Mouse (Mus musculus): ENCODE data around the gene Crtc1. TPM values are rescaled to one million over a fixed set of nuclear protein-coding genes. Genes with fewer than 3 reads are reported as not detected.
A peak's percentile ranks its signal among the peaks of the same experiment; 100 is the strongest.

Gene Crtc1
- polyA plus RNA-seq, 1 experiment from 2014 or later: 26.7 TPM

DNA sequence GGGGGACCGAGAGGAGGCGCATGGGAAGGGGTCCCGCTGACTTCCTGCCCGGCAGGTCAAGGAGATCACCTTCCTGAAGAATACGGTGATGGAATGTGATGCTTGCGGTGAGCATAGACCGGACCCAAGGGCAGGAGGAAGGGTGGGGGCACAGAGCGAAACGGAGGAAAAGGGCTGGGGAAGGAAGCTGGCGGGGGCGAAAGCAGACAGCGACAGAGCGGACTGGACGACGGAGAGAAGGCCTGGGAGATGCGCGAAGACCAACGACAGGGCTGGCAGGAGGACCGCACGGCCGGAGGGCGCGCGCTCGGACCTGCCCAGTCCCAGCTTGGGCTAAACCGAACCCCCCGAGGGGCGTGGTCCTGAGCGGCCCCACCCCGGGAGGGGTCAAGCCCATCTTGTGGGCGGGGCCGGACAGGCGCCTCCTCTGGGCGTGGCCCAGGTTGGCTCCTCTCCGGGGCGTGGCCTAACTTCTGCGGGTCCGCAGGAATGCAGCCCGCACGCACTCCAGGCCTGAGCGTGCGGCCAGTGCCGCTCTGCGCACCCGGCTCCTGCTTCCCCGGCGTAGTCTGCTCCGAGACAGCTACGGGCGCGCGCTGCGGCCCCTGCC lies 65.0 kb downstream of the Crtc1 start:
- Histone ChIP-seq H3K27me3 (peaks cover 81% of the 10 kb centered on the region), H3K27ac (no peak overlapping the region), H3K4me2 (replicated peaks) (peak overlapping the region; percentile 64), H3K9ac (peak overlapping the region; percentile 46), H3K36me3 (no peaks in the 10 kb centered on the region), H3K9me3 (no peaks in the 10 kb centered on the region), H3K4me3 (peak overlapping the region; percentile 45), H3K4me1 (peaks cover 55% of the 10 kb centered on the region)
- ATAC-seq (ENCODE audit: low FRiP score, low read depth): peak; percentile 69
- WGBS: under 1% methylated on average over 53 of the region's 53 CpGs

- no peaks in the 10 kb centered on the region for H3K36me3 ChIP-seq
- peak within 1 kb of the TSS; percentile 45 for H3K4me3 ChIP-seq
- ATAC-seq (ENCODE audit: low FRiP score, low read depth): no peak; the same call in 1 of the 2 replicates
- H3K9ac ChIP-seq: peak within 1 kb of the TSS; percentile 46
- no peaks in the 10 kb centered on the region for H3K9me3 ChIP-seq
- H3K27ac ChIP-seq: peak within 1 kb of the TSS; percentile 35; the same call in 1 of the 2 replicates
- 3% methylated on average over 47 of the region's 47 CpGs for WGBS
- H3K27me3 ChIP-seq: peaks cover 74% of the 10 kb centered on the region
- H3K4me2 ChIP-seq (replicated peaks): peak within 1 kb of the TSS; percentile 64
- H3K4me1 ChIP-seq: peaks cover 55% of the 10 kb centered on the region
Measured at GRCm38 (mm10) chr8:70373397-70374317, 65.7 kb downstream of the Crtc1 start, which contains the start of gene Comp. Gene Comp (plus strand): TSS chr8:70373558.

DNA sequence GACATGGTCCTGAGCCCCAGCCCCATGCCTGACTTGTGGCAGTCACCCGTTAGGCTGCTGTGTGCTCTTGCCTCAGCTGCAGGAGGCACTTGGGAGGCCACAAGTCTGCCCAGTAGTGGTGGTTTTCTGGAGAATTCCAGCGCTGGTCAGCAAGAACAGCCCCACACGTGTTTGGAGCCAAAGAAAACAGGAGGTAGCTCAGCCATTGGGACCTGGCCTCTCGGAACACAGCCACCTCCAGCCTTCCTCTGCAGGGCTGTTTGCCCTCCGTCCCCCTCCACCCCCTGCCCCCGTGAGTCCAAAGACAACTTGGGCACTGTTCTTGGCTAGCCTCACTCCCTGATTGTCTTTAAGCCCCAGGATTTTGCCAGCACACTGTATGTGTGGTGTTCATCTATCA lies 67.4 kb downstream of the Crtc1 start:
- H3K27ac ChIP-seq: peak overlapping the region; percentile 81
- peaks cover 55% of the 10 kb centered on the region for H3K4me1 ChIP-seq
- WGBS: 25% methylated on average over 6 of the region's 6 CpGs
- ATAC-seq (ENCODE audit: low FRiP score, low read depth): no peak
- H3K9ac ChIP-seq: peak overlapping the region; percentile 50; the same call in 1 of the 2 replicates
- no peak overlapping the region for H3K4me3 ChIP-seq
- H3K36me3 ChIP-seq: no peaks in the 10 kb centered on the region
- H3K9me3 ChIP-seq: no peaks in the 10 kb centered on the region
- H3K27me3 ChIP-seq: peaks cover 57% of the 10 kb centered on the region
- 0 out of 2 replicates have a peak overlapping the region, but pooled peaks have one; percentile 9 for H3K4me2 ChIP-seq (replicated peaks)

DNA sequence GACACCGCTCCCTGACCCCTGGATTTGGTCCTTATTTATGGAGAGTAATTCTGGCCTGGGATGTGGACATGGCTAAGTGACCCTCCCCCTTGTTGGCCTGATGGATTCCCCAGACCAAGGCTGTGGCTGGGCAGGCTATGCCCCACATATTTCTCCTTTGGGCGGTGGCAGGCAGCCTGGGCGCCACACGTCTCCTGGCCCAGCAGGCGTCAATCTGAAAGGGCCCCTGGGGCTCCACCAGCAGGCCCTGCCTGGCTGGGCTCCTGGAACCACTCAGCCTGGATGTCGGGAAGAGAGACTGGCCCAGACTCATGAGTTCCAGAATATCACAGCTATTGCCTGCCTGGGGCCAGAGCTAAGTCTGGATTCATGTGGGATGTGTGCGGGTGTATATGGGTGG lies 68.9 kb downstream of the Crtc1 start:
- WGBS: 66% methylated on average over 7 of the region's 7 CpGs
- Histone ChIP-seq H3K9me3 (no peaks in the 10 kb centered on the region), H3K27ac (peak overlapping the region; percentile 35; the same call in 1 of the 2 replicates), H3K9ac (no peak overlapping the region), H3K4me2 (replicated peaks) (no peak overlapping the region), H3K4me1 (peaks cover 42% of the 10 kb centered on the region), H3K27me3 (peaks cover 42% of the 10 kb centered on the region), H3K4me3 (no peak overlapping the region), H3K36me3 (no peaks in the 10 kb centered on the region)
- no peak for ATAC-seq (ENCODE audit: low FRiP score, low read depth)

GRCm38 (mm10) chr8:70366588-70366987 lies 72.8 kb downstream of the Crtc1 start:
- peaks cover 3% of the 10 kb centered on the region for H3K27me3 ChIP-seq
- H3K9ac ChIP-seq: peak overlapping the region; percentile 50; the same call in 1 of the 2 replicates
- H3K36me3 ChIP-seq: no peaks in the 10 kb centered on the region
- no peak overlapping the region for H3K27ac ChIP-seq
- H3K4me1 ChIP-seq: peaks cover 17% of the 10 kb centered on the region
- WGBS: 54% methylated on average over 5 of the region's 5 CpGs
- H3K4me3 ChIP-seq: no peak overlapping the region
- ATAC-seq (ENCODE audit: low FRiP score, low read depth): no peak
- no peaks in the 10 kb centered on the region for H3K9me3 ChIP-seq
- H3K4me2 ChIP-seq (replicated peaks): no peak overlapping the region

- Histone ChIP-seq H3K4me2 (replicated peaks) (no peak overlapping the region), H3K9me3 (no peaks in the 10 kb centered on the region), H3K27me3 (0 out of 2 replicates have a peak, but pooled peaks cover 3% of the 10 kb centered on the region), H3K4me1 (peaks cover 24% of the 10 kb centered on the region), H3K4me3 (no peak overlapping the region), H3K36me3 (no peaks in the 10 kb centered on the region), H3K9ac (no peak overlapping the region), H3K27ac (no peak overlapping the region)
- WGBS: 38% methylated on average over 5 of the region's 5 CpGs
- ATAC-seq (ENCODE audit: low FRiP score, low read depth): 0 out of 2 replicates have a peak, but pooled peaks have one; percentile 25
Measured at GRCm38 (mm10) chr8:70364066-70364465, 75.3 kb downstream of the Crtc1 start.

GRCm38 (mm10) chr8:70361484-70362032 lies 77.8 kb downstream of the Crtc1 start:
- Histone ChIP-seq H3K4me3 (no peak overlapping the region), H3K4me1 (peaks cover 24% of the 10 kb centered on the region), H3K27ac (peak overlapping the region; percentile 67; the same call in 1 of the 2 replicates), H3K9me3 (no peaks in the 10 kb centered on the region), H3K36me3 (no peaks in the 10 kb centered on the region), H3K4me2 (replicated peaks) (no peak overlapping the region), H3K9ac (no peak overlapping the region; the same call in 1 of the 2 replicates), H3K27me3 (0 out of 2 replicates have a peak, but pooled peaks cover 8% of the 10 kb centered on the region)
- ATAC-seq (ENCODE audit: low FRiP score, low read depth): no peak
- WGBS: 73% methylated on average over 10 of the region's 10 CpGs

DNA sequence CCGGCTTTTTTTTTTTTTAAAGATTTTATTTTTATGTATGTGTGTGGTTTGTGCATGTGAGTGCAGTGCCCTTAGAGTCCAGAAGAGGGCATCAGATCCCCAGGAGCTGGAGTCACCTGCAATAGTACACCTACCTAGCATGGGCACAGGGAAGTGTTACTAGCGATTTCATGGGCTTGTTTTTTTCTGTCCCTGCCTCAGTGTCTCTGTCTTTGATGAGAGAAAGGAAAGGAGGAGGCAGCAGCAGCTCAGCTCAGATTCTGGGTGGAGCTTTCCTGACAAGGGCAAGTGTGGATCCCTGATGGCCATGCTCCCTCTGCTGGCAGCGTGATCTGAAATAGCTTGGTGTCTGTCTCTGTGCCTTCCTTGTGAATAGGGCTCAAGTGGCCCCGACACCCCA lies 78.6 kb downstream of the Crtc1 start:
- H3K27me3 ChIP-seq: 0 out of 2 replicates have a peak, but pooled peaks cover 8% of the 10 kb centered on the region
- H3K4me1 ChIP-seq: peaks cover 24% of the 10 kb centered on the region
- H3K9ac ChIP-seq: no peak overlapping the region
- WGBS: 60% methylated on average over 4 of the region's 4 CpGs
- no peak for ATAC-seq (ENCODE audit: low FRiP score, low read depth)
- no peaks in the 10 kb centered on the region for H3K36me3 ChIP-seq
- H3K9me3 ChIP-seq: no peaks in the 10 kb centered on the region
- H3K4me2 ChIP-seq (replicated peaks): no peak overlapping the region
- H3K4me3 ChIP-seq: no peak overlapping the region
- no peak overlapping the region for H3K27ac ChIP-seq

DNA sequence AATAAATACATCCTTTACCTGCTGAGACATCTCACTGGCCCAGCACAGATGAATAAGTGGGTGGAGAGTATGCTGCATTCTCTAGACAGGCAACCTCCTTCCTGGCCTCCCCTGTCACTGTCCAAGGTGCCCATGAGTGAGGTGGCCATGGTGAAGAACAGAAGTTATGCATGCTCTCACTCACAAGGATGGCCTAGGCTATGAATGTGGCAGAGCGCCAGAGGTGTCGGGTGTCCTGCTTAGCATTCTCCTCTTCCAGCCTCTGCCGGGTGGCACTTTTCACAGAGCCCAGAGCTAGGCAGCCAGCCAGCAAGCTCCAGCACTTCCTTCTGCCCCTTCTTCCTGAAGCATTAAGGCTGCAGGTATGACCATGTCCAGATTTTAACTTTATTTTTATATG lies 80.0 kb downstream of the Crtc1 start:
- Histone ChIP-seq H3K4me2 (replicated peaks) (no peak overlapping the region), H3K9me3 (no peaks in the 10 kb centered on the region), H3K4me1 (peaks cover 23% of the 10 kb centered on the region), H3K4me3 (no peak overlapping the region), H3K36me3 (no peaks in the 10 kb centered on the region), H3K27ac (no peak overlapping the region), H3K9ac (no peak overlapping the region), H3K27me3 (0 out of 2 replicates have a peak, but pooled peaks cover 8% of the 10 kb centered on the region)
- ATAC-seq (ENCODE audit: low FRiP score, low read depth): no peak
- 29% methylated on average over 3 of the region's 3 CpGs for WGBS

- ATAC-seq (ENCODE audit: low FRiP score, low read depth): no peak
- Histone ChIP-seq H3K27me3 (0 out of 2 replicates have a peak, but pooled peaks cover 8% of the 10 kb centered on the region), H3K4me1 (peaks cover 29% of the 10 kb centered on the region), H3K9ac (no peak overlapping the region), H3K36me3 (no peaks in the 10 kb centered on the region), H3K27ac (no peak overlapping the region), H3K4me2 (replicated peaks) (no peak overlapping the region), H3K4me3 (no peak overlapping the region), H3K9me3 (no peaks in the 10 kb centered on the region)
- 93% methylated on average over 1 of the region's 1 CpGs for WGBS
Measured at GRCm38 (mm10) chr8:70356111-70356510, 83.3 kb downstream of the Crtc1 start.

DNA sequence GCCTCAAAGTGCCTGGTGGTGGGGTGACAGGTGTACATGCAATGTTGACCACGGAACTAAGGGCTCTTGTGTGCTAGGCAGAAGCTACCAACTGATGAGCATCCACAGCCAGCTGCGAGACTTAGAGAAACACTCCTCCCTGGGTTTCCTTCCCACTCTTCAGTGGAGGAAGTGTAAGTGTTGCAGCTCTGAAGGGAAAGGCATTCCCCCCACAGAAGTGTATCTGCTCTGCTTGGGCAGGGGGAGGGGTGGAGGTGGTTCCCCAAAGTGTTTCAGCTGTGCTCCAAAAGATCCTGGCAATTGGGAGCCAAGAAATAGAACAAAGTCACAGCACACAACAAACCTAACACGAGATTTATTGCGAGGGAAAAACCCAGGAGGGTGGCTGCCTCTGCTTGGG lies 85.4 kb downstream of the Crtc1 start:
- Histone ChIP-seq H3K9ac (peak overlapping the region; percentile 60), H3K4me1 (peaks cover 42% of the 10 kb centered on the region), H3K4me3 (peak overlapping the region; percentile 100), H3K36me3 (peaks cover 14% of the 10 kb centered on the region), H3K27me3 (0 out of 2 replicates have a peak, but pooled peaks cover 4% of the 10 kb centered on the region), H3K27ac (peak overlapping the region; percentile 76), H3K4me2 (replicated peaks) (peak overlapping the region; percentile 100), H3K9me3 (no peaks in the 10 kb centered on the region)
- no peak for ATAC-seq (ENCODE audit: low FRiP score, low read depth)
- WGBS: 70% methylated on average over 4 of the region's 4 CpGs

Data from limb, embryonic 13.5 days (tissue).